ENCODE assay signal across 7 mouse cellular contexts in genomic region chr4:111442435-111443238, GRCm38 (mm10). TPM values are rescaled to one million over a fixed set of nuclear protein-coding genes. Genes with fewer than 3 reads are reported as not detected.
DNase-seq lines count a peak whose midpoint lies in the region; ATAC-seq and TF ChIP-seq lines count a peak whose summit lies in the region.

No protein-coding gene starts in this region.

- no peaks in the 10 kb centered on the region; the same call in 1 of the 2 replicates for H3K36me3 ChIP-seq in kidney, adult 2 months (ENCODE audit: control insufficient read depth, insufficient read depth, low read length)
- H3K36me3 ChIP-seq in kidney, embryonic 16.5 days (ENCODE audit: insufficient read depth, low read length): no peaks in the 10 kb centered on the region
- peaks cover 37% of the 10 kb centered on the region for H3K36me3 ChIP-seq in embryonic facial prominence, embryonic 14.5 days (ENCODE audit: control insufficient read depth, insufficient read depth, low read length)
- no peaks in the 10 kb centered on the region; the same call in 1 of the 2 replicates for H3K36me3 ChIP-seq in midbrain, embryonic 15.5 days (replicated peaks)

- no peaks in the 10 kb centered on the region for H3K27me3 ChIP-seq in kidney, adult 2 months (replicated peaks; ENCODE audit: control insufficient read depth, insufficient read depth, low read length)
- H3K27me3 ChIP-seq in kidney, embryonic 16.5 days (ENCODE audit: insufficient read depth, low read length): no peaks in the 10 kb centered on the region
- H3K27me3 ChIP-seq in embryonic facial prominence, embryonic 14.5 days (replicated peaks; ENCODE audit: control insufficient read depth, insufficient read depth, low read length): no peaks in the 10 kb centered on the region
- H3K27me3 ChIP-seq in midbrain, embryonic 15.5 days (replicated peaks): no peaks in the 10 kb centered on the region

- peak; percentile 54 for DNase-seq in kidney, adult 2 months
- peak; percentile 86 for DNase-seq in Muller cell, postnatal 12 days (ENCODE audit: inconsistent ontology term)
- DNase-seq in embryonic facial prominence, embryonic 14.5 days (ENCODE audit: low spot score): peak; percentile 60
- peak; percentile 21 for DNase-seq in kidney, postnatal 14 days
- no peak for DNase-seq in urinary bladder, postnatal 25 days (ENCODE audit: low spot score)

- H3K9ac ChIP-seq in kidney, embryonic 16.5 days (replicated peaks; ENCODE audit: low read length): no peak overlapping the region
- H3K9ac ChIP-seq in embryonic facial prominence, embryonic 14.5 days (ENCODE audit: low read depth, low read length): 0 out of 2 replicates have a peak overlapping the region, but pooled peaks have one; percentile 14
- no peak overlapping the region for H3K9ac ChIP-seq in midbrain, embryonic 15.5 days

- H3K4me1 ChIP-seq in kidney, adult 2 months (ENCODE audit: control insufficient read depth, insufficient read depth, low read length): no peaks in the 10 kb centered on the region
- H3K4me1 ChIP-seq in kidney, embryonic 16.5 days (ENCODE audit: insufficient read depth, low read length): no peaks in the 10 kb centered on the region
- peaks cover 21% of the 10 kb centered on the region for H3K4me1 ChIP-seq in embryonic facial prominence, embryonic 14.5 days (ENCODE audit: control insufficient read depth, insufficient read depth, low read length)
- H3K4me1 ChIP-seq in midbrain, embryonic 15.5 days: peaks cover 51% of the 10 kb centered on the region

- H3K4me3 ChIP-seq in kidney, adult 2 months (ENCODE audit: insufficient read depth, low read depth, low read length): no peak overlapping the region
- H3K4me3 ChIP-seq in kidney, embryonic 16.5 days (ENCODE audit: low read length): no peak overlapping the region
- no peak overlapping the region for H3K4me3 ChIP-seq in embryonic facial prominence, embryonic 14.5 days (ENCODE audit: low read depth, low read length)
- H3K4me3 ChIP-seq in midbrain, embryonic 15.5 days: no peak overlapping the region

- H3K27ac ChIP-seq in kidney, adult 2 months (ENCODE audit: insufficient read depth, low read depth, low read length): no peak overlapping the region
- H3K27ac ChIP-seq in kidney, embryonic 16.5 days (ENCODE audit: low read length): no peak overlapping the region
- H3K27ac ChIP-seq in embryonic facial prominence, embryonic 14.5 days (replicated peaks; ENCODE audit: low read depth, low read length): peak overlapping the region; percentile 21; the same call in 1 of the 2 replicates
- H3K27ac ChIP-seq in midbrain, embryonic 15.5 days: peak overlapping the region; percentile 76

- H3K4me2 ChIP-seq in kidney, embryonic 16.5 days (replicated peaks; ENCODE audit: low read depth, low read length): no peak overlapping the region
- no peak overlapping the region for H3K4me2 ChIP-seq in embryonic facial prominence, embryonic 14.5 days (ENCODE audit: low read depth, low read length)
- H3K4me2 ChIP-seq in midbrain, embryonic 15.5 days: no peak overlapping the region

- no peak for TF ChIP-seq POLR2A in kidney, adult 2 months (IDR thresholded peaks at IDR 0.05; ENCODE audit: low read depth, low read length)

- no peaks in the 10 kb centered on the region for H3K9me3 ChIP-seq in kidney, embryonic 16.5 days (ENCODE audit: low read length)
- no peaks in the 10 kb centered on the region for H3K9me3 ChIP-seq in embryonic facial prominence, embryonic 14.5 days (ENCODE audit: control insufficient read depth, low read length)
- H3K9me3 ChIP-seq in midbrain, embryonic 15.5 days: no peaks in the 10 kb centered on the region

- 31% methylated on average over 1 of the region's 1 CpGs for WGBS in kidney, adult 2 months
- 70% methylated on average over 1 of the region's 1 CpGs for WGBS in kidney, embryonic 16.5 days
- 52% methylated on average over 1 of the region's 1 CpGs for WGBS in embryonic facial prominence, embryonic 14.5 days
- WGBS in midbrain, embryonic 15.5 days: 83% methylated on average over 1 of the region's 1 CpGs

- ATAC-seq in kidney, embryonic 16.5 days (ENCODE audit: low FRiP score, low TSS enrichment): no peak
- 0 out of 2 replicates have a peak, but pooled peaks have one; percentile 30 for ATAC-seq in embryonic facial prominence, embryonic 14.5 days (ENCODE audit: low read depth)
- ATAC-seq in midbrain, embryonic 15.5 days (replicated peaks): no peak

- no peak for TF ChIP-seq CTCF in kidney, adult 2 months (conservative IDR thresholded peaks at IDR 0.05; ENCODE audit: insufficient read depth, insufficient read length, low read depth, low read length)

RNA-seq across cellular contexts. Expression of gene Bend5, which starts 27.8 kb away (rescaled TPM):
- 24.3 and 34.2 TPM in 2 replicates for polyA plus RNA-seq in kidney, adult 2 months (2012; rRNA removed)
- 25.3 and 28.0 TPM in 2 replicates for polyA plus RNA-seq in kidney, embryonic 16.5 days (2015; fragmentation: Nextera tagmentation; extraction: Ambion mirVana)
- 63.6 and 68.5 TPM in 2 replicates for polyA plus RNA-seq in embryonic facial prominence, embryonic 14.5 days (2014; fragmentation: Nextera tagmentation; extraction: Ambion mirVana)
- polyA plus RNA-seq in midbrain, embryonic 15.5 days (2015; fragmentation: Nextera tagmentation; extraction: Ambion mirVana): 77.5 and 78.7 TPM in 2 replicates

Comparison
In these comparisons a context has a peak if more than half of its experiments do, and no peak if none do; other contexts are left out.
1. H3K27ac ChIP-seq: peak in embryonic facial prominence, embryonic 14.5 days (single experiment) and midbrain, embryonic 15.5 days (single experiment); none in kidney, adult 2 months (single experiment) and kidney, embryonic 16.5 days (single experiment).